Mouse (Mus musculus) heart, postnatal 4 days (tissue): ENCODE data around the gene Mycn. TPM values are rescaled to one million over a fixed set of nuclear protein-coding genes. Genes with fewer than 3 reads are reported as not detected.

Source experiments
- DNase-seq: peaks from one replicate; pipeline ENCODE4 v3.0.0; 2021
- total RNA-seq, 2 experiments: library from RNA; stranded (reverse); gene quantifications; 2 replicates each; pipeline ENCODE4 v1.2.3; 2021

Mycn gene
- total RNA-seq, result 10 to 100 TPM; 14.3 to 16.6 TPM

GRCm38 (mm10) chr12:12941661-12942363, at the start of gene Mycn:
Gene Mycn, minus strand, starts transcription at chr12:12941914.
- peak; percentile 83 for DNase-seq

GRCm38 (mm10) chr12:12987376-12987775, 45.7 kb upstream of the Mycn start:
- DNase-seq, result no peak

GRCm38 (mm10) chr12:12986612-12987206, 45.0 kb upstream of the Mycn start:
- no peak for DNase-seq

DNA sequence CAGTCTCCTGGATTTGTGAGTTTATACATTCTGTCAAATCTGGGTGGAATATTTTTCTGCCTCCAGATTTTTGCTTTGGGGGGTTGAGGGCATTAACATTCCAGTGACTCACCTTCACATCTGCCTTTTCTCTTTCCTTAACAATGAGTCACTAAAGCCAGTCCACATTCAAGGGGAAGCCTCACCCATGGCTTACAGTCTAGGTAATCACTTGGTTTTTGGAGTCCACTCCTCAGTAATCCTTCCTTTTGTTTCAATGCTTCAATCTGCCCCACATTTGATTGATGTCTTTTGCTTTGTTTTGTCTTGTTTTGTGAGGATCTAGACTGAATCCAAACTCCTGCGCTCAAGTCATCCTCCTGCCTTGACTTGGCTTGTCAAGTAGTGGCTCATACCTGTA, 41.3 kb upstream of the Mycn start:
- no peak for DNase-seq

DNA sequence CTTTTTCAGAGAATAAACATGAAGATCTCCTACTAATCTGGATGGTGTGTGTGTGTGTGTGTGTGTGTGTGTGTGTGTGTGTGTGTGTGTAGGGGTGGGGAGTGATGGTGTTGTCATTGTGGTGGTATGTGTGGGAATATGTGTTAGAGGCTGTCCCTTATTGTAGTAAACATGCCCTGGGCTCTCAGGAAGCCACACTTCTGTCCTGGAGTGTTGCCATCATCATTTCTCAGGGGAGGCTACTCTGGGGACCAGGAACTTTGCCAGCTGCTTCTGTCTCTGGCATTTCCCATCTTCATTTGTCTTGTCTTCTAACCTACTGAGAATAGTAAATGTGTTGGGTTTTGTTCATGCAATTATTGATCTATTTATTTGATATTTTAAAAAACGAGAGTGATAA, 33.7 kb upstream of the Mycn start:
- peak; percentile 54 for DNase-seq

DNA sequence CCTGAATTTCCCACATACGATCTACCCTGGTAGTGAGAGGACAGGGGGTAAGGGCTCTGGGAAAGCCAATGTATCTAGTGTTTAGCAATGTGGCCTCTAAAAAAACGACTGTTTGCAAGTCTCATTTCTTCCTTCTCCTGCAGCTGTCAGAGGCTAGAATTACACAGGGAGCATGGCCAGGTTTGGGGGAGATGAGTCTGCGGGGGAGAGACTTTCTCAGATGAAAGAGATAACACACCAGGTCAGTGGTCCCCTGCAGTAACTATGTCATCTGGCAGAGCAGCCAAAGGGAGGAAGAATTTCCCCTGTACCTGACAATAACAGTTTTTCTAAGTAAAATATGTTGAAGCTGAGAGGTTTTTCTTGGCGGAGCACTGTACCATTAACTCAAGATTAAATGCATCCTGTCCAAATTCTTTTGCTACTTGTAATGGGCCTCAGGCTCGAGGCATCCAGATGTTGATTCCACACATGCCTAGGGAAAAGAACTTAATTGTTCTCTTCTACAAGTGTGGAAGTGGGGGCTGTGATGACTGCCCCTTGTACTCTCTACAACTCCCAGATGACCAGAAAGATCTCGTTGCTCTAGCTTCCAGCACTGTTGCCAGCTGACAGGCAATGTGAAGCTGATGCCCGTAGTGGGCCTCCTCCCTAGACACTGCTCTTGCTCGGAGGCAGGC, 31.2 kb upstream of the Mycn start:
- peak; percentile 33 for DNase-seq

- DNase-seq, result no peak
Measured at GRCm38 (mm10) chr12:12967946-12968345, 26.2 kb upstream of the Mycn start.

GRCm38 (mm10) chr12:12964856-12965255, 23.1 kb upstream of the Mycn start:
- no peak for DNase-seq

DNA sequence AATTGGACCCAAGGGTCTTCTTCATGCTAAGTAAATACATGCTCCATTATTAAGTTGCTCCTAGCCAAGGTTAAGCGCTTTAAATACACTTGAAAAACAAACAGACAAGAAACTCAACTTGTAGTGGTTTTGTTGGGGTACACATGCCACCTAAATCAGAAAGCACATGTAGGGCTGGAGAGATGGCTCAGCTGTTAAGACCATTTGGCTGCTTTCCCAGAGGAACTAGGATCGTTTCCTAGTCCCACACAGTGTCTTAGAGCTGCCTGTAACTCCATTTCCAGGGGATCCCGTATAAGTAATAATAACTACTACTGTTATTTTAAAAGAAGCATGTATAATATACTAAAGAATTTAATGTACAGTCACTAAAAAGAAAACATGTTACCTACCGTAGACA, 5.9 kb upstream of the Mycn start:
- DNase-seq, result no peak

GRCm38 (mm10) chr12:12943288-12943687, 1.6 kb upstream of the Mycn start:
- no peak for DNase-seq

DNA sequence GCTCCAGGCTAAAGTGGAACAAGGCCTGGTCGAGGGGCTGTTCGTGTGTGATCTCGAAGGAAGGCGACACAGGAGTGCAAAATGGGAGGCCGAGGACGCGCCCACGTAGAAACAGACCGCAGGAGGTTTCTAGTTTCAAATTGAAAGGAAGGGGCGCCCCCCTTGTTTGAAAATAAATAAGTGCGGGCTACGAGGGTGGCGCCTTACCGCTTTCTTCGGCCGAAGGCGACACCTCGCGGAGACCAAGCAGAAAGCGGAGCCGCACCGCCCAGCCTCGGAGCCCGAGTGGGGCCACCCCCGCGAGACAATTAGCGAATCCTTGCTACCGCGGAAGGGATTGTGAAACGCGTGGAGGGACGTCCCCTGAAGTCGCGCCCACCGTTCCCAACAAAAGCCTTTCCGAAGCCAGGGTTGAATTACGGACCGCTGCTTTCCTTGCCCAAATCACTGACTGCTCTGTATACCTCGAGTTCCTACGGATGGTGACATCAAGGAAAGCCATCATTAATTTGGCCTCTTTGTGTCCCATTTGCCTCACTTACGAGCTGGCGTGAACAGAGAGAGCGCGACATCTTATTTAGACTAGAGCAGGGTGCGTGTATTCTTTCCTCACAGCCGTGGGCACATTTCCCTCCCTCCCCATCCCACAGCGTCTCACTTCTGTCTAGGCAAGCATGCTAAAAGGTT, 793 bp upstream of the Mycn start:
- peak; percentile 90 for DNase-seq

GRCm38 (mm10) chr12:12941129-12941504, 597 bp downstream of the Mycn start:
- peak; percentile 21 for DNase-seq

- DNase-seq, result peak; percentile 31
Measured at GRCm38 (mm10) chr12:12940466-12941128, 1.1 kb downstream of the Mycn start.

- peak; percentile 37 for DNase-seq
Measured at GRCm38 (mm10) chr12:12939581-12940465, 1.9 kb downstream of the Mycn start.

GRCm38 (mm10) chr12:12938850-12939249, 2.9 kb downstream of the Mycn start:
- DNase-seq, result peak; percentile 78

- peak; percentile 61 for DNase-seq
Measured at GRCm38 (mm10) chr12:12938361-12938760, 3.4 kb downstream of the Mycn start.

- DNase-seq, result no peak
Measured at GRCm38 (mm10) chr12:12937746-12938145, 4.0 kb downstream of the Mycn start.

GRCm38 (mm10) chr12:12937088-12937487, 4.6 kb downstream of the Mycn start:
- DNase-seq, result no peak

DNA sequence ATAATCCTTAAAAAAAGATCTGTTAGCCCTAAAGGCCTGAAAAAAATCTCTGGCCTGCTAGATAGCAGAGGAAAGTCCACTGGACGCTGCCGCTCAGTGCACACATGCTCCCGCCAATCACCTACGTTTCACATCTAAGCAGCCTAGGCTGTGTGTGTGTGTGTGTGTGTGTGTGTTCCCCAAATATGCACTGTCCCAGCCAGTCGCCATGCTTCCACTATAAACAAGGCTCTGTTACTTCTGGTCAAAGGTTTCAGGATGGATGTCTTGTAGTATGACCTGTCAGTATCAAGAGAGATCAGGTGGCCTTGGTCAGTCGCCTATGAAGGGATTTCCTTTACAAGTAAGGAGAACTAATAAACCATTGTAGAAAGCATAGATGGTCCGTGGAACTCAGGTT, 9.5 kb downstream of the Mycn start:
- DNase-seq, result no peak

DNA sequence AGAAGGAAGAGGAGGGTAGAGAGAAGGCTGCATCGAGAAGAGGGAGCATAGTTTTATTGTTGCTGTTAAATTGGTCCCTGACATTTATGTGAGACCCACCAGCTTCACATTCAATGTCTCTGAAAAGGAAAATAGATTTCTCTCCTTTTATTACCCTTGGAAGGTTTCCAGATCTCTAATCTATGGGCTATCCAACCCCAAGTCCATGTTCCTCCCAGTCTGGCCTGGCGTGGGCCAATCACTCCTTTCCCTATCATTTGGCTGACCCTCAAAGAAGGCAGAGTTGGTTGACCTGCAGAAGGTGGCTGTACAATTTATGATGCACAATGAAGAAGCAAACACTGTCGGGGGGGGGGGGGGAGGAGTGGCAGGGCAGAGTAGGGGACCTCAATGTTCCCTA, 13.5 kb downstream of the Mycn start:
- no peak for DNase-seq

DNA sequence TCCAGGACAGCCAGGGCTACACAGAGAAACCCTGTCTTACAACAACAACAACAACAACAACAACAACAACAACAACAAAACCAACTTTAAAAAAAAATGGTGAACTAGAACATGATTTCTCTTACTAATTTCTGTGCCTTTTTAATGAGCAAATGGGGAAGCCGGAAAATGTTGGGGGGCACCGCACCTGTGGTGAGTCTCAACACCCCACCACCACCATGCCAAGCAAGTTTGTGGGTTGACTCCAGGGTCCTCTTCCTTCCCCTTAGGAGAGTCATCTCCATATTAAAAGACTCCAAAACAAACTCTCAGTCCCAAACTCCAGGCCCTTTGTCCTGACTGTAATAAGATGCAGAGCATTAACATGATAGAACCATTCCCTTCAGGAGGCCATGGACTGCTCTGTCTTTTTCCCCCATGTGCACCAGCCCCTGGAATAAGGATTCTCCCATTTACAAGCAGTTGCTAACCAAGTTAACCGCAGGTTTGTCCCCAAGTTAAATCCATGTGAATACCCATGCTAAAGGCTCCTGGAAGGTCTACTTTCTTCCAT, 14.7 kb downstream of the Mycn start:
- no peak for DNase-seq
